Mouse (Mus musculus) liver, postnatal 0 days (tissue): Measurements from ENCODE around the gene Gulp1. TPM values are rescaled to one million over a fixed set of nuclear protein-coding genes. Genes with fewer than 3 reads are reported as not detected.

Experiments
- ATAC-seq: fragments of 200-750 bp; cut with Nextera tagmentation; 2 replicates; pipeline ENCODE4 v1.8.0; 2017; ENCODE audit warnings: mild to moderate bottlenecking, moderate library complexity
- DNase-seq: peaks from one replicate; pipeline ENCODE4 v3.0.0-alpha.2; 2016
- H3K27ac ChIP-seq: fragments of 300-500 bp; sonication (generic); 2 replicates; pipeline ENCODE4 v1.5.1; 2014; ENCODE audit warnings: antibody characterized with exemption, moderate library complexity, mild to moderate bottlenecking, low read depth
- H3K27me3 ChIP-seq: fragments of 300-500 bp; sonication (generic); 2 replicates; pipeline ENCODE4 v1.6.1; 2014; ENCODE audit warnings: low read length, control low read depth, mixed read lengths; ENCODE audit not compliant: insufficient read depth
- H3K36me3 ChIP-seq: fragments of 300-500 bp; sonication (generic); replicated peaks from 2 replicates; pipeline ENCODE4 v1.6.1; 2014; ENCODE audit warnings: mild to moderate bottlenecking, control low read depth, low read length, moderate library complexity, mixed read lengths; ENCODE audit not compliant: insufficient read depth
- H3K4me1 ChIP-seq: fragments of 300-500 bp; sonication (generic); 2 replicates; pipeline ENCODE4 v1.6.1; 2014; ENCODE audit warnings: antibody characterized with exemption, mild to moderate bottlenecking, control low read depth; ENCODE audit not compliant: insufficient read depth
- H3K4me2 ChIP-seq: fragments of 300-500 bp; sonication (generic); 2 replicates; pipeline ENCODE4 v1.6.1; 2014; ENCODE audit warnings: low read depth, mild to moderate bottlenecking, low read length, moderate library complexity, mixed read lengths
- H3K4me3 ChIP-seq: fragments of 300-500 bp; sonication (generic); 2 replicates; pipeline ENCODE4 v1.5.1; 2014; ENCODE audit warnings: low read depth, low read length
- H3K9ac ChIP-seq: fragments of 300-500 bp; sonication (generic); replicated peaks from 2 replicates; pipeline ENCODE4 v1.6.1; 2014; ENCODE audit warnings: mild to moderate bottlenecking, moderate library complexity
- H3K9me3 ChIP-seq: fragments of 300-500 bp; sonication (generic); 2 replicates; pipeline ENCODE4 v1.6.1; 2016; ENCODE audit warnings: mild to moderate bottlenecking, control low read depth, low read length, mixed read lengths
- CTCF ChIP-seq: sonication (generic); IDR thresholded peaks from 2 replicates; pipeline ENCODE4 v1.5.1; 2016; ENCODE audit warnings: antibody characterized with exemption, low read depth
- EP300 ChIP-seq: IDR thresholded peaks from 2 replicates; pipeline ENCODE4 v1.6.1; 2016; ENCODE audit warnings: antibody characterized with exemption, low read depth, mild to moderate bottlenecking
- WGBS: fragments of 180-500 bp; shearing (Covaris S2); extraction: QIAGEN DNeasy Blood & Tissue Kit; methylation state at CpG from one replicate; pipeline ENCODE4 v1.1.7; 2014; ENCODE audit not compliant: insufficient replicate concordance; 5-methylcytosine and 5-hydroxymethylcytosine counted together
- polyA plus RNA-seq: library from polyadenylated mRNA; unstranded; fragments of >200 nt; fragmentation: Nextera tagmentation; extraction: Ambion mirVana; gene quantifications from 2 replicates; pipeline ENCODE4 v1.2.1, GENCODE M21; 2015

Gulp1 gene
- polyA plus RNA-seq, 1 experiment from 2014 or later = 0.51 TPM

GRCm38 (mm10) chr1:44750731-44751730 lies 199.7 kb downstream of the Gulp1 start:
- Histone ChIP-seq H3K9me3 (no peaks in the 10 kb centered on the region), H3K9ac (no peak overlapping the region), H3K4me1 (no peaks in the 10 kb centered on the region), H3K27ac (no peak overlapping the region), H3K4me2 (no peak overlapping the region), H3K4me3 (no peak overlapping the region), H3K36me3 (no peaks in the 10 kb centered on the region), H3K27me3 (no peaks in the 10 kb centered on the region)
- ATAC-seq (no peak), DNase-seq (no peak)
- 72% methylated on average over 5 of the region's 5 CpGs for WGBS
- TF ChIP-seq EP300 = no peak
- TF ChIP-seq CTCF = no peak

- Histone ChIP-seq H3K4me1 (no peaks in the 10 kb centered on the region), H3K4me2 (no peak overlapping the region), H3K4me3 (no peak overlapping the region), H3K36me3 (no peaks in the 10 kb centered on the region), H3K9ac (no peak overlapping the region), H3K9me3 (no peaks in the 10 kb centered on the region), H3K27me3 (no peaks in the 10 kb centered on the region), H3K27ac (no peak overlapping the region)
- TF ChIP-seq CTCF = no peak
- TF ChIP-seq EP300 = no peak
- DNase-seq = no peak
- WGBS = 62% methylated on average over 1 of the region's 1 CpGs
- ATAC-seq = no peak
These were observed 226.9 kb downstream of the Gulp1 start for GRCm38 (mm10) chr1:44778251-44778650.

- H3K4me1 ChIP-seq = no peaks in the 10 kb centered on the region
- TF ChIP-seq EP300 (no peak), CTCF (no peak)
- no peak overlapping the region for H3K4me3 ChIP-seq
- no peak overlapping the region for H3K27ac ChIP-seq
- no peaks in the 10 kb centered on the region for H3K36me3 ChIP-seq
- ATAC-seq (no peak), DNase-seq (no peak)
- 70% methylated on average over 4 of the region's 4 CpGs for WGBS
- H3K9me3 ChIP-seq = no peaks in the 10 kb centered on the region
- H3K9ac ChIP-seq = no peak overlapping the region
- no peak overlapping the region for H3K4me2 ChIP-seq
- H3K27me3 ChIP-seq = no peaks in the 10 kb centered on the region
These were observed 252.5 kb downstream of the Gulp1 start for GRCm38 (mm10) chr1:44803594-44804372.

- Histone ChIP-seq H3K27ac (no peak overlapping the region), H3K4me1 (no peaks in the 10 kb centered on the region), H3K9me3 (no peaks in the 10 kb centered on the region), H3K4me3 (no peak overlapping the region), H3K36me3 (no peaks in the 10 kb centered on the region), H3K4me2 (no peak overlapping the region), H3K27me3 (no peaks in the 10 kb centered on the region), H3K9ac (no peak overlapping the region)
- no peak for TF ChIP-seq CTCF
- no peak for TF ChIP-seq EP300
- DNase-seq (no peak), ATAC-seq (no peak)
These were observed 255.1 kb downstream of the Gulp1 start for GRCm38 (mm10) chr1:44806368-44806767.

- no peak for TF ChIP-seq EP300
- TF ChIP-seq CTCF = no peak
- no peaks in the 10 kb centered on the region for H3K36me3 ChIP-seq
- WGBS = 74% methylated on average over 2 of the region's 2 CpGs
- H3K4me1 ChIP-seq = no peaks in the 10 kb centered on the region
- H3K9ac ChIP-seq = no peak overlapping the region
- H3K27me3 ChIP-seq = no peaks in the 10 kb centered on the region
- H3K4me3 ChIP-seq = no peak overlapping the region
- H3K27ac ChIP-seq = no peak overlapping the region
- ATAC-seq (no peak), DNase-seq (no peak)
- no peak overlapping the region for H3K4me2 ChIP-seq
- no peaks in the 10 kb centered on the region for H3K9me3 ChIP-seq
These were observed 259.0 kb downstream of the Gulp1 start for GRCm38 (mm10) chr1:44810336-44810735.

GRCm38 (mm10) chr1:44833934-44834333 lies 282.6 kb downstream of the Gulp1 start:
- ATAC-seq = no peak
- no peak for DNase-seq

More at GRCm38 (mm10) chr1:44833934-44834333, 282.6 kb downstream of the Gulp1 start:
- Histone ChIP-seq H3K4me3 (no peak overlapping the region), H3K9ac (no peak overlapping the region), H3K9me3 (no peaks in the 10 kb centered on the region; the same call in 1 of the 2 replicates), H3K27ac (no peak overlapping the region), H3K27me3 (no peaks in the 10 kb centered on the region), H3K4me1 (no peaks in the 10 kb centered on the region), H3K36me3 (no peaks in the 10 kb centered on the region), H3K4me2 (no peak overlapping the region)
- WGBS = 65% methylated on average over 4 of the region's 4 CpGs
- TF ChIP-seq CTCF = no peak
- TF ChIP-seq EP300 = no peak
